Mouse (Mus musculus) gastrocnemius, adult 2 months (tissue): ENCODE data around the gene Vac14. TPM values are rescaled to one million over a fixed set of nuclear protein-coding genes. Genes with fewer than 3 reads are reported as not detected.

Experiments
- DNase-seq: peaks from one replicate; pipeline ENCODE4 v3.0.0; 2022
- H3K27ac ChIP-seq: fragments of 200-600 bp; 2 replicates; pipeline ENCODE4 v1.8.1; 2022; ENCODE audit warnings: mild to moderate bottlenecking
- H3K4me3 ChIP-seq: fragments of 200-600 bp; 2 replicates; pipeline ENCODE4 v1.8.1; 2022; ENCODE audit warnings: mild to moderate bottlenecking, moderate library complexity
- CTCF ChIP-seq: fragments of 200-600 bp; IDR thresholded peaks from 2 replicates; pipeline ENCODE4 v1.8.1; 2022; ENCODE audit warnings: antibody characterized with exemption, mild to moderate bottlenecking, moderate library complexity
- intact Hi-C: fragments of 180-260 bp; cut with DNase I; formaldehyde crosslinking; loops from one replicate; pipeline ENCODE4 v1.15.1; 2025
- total RNA-seq, 2 experiments: library from RNA; stranded (reverse); gene quantifications; 2 replicates each; pipeline ENCODE4 v1.2.3; 2021

Vac14 gene
- total RNA-seq, 2 experiments from 2014 or later: 15.6 to 18.2 TPM

- TF ChIP-seq CTCF: no peak
- Histone ChIP-seq H3K27ac (peak overlapping the region; percentile 35; the same call in 1 of the 2 replicates), H3K4me3 (peak overlapping the region; percentile 47)
- intact Hi-C loops: loop anchor here (2.0 to 5.0 kb wide), 2 partner anchors 57 to 91 kb away; partner anchors contain the start of gene Il34
- DNase-seq: no peak
These were observed 131.9 kb downstream of the Vac14 start for GRCm38 (mm10) chr8:110750269-110750668.

GRCm38 (mm10) chr8:110751490-110751889 lies 133.1 kb downstream of the Vac14 start:
- TF ChIP-seq CTCF: no peak
- Histone ChIP-seq H3K4me3 (no peak overlapping the region), H3K27ac (no peak overlapping the region)
- no peak for DNase-seq
- intact Hi-C loops: loop anchor here (2.0 to 5.0 kb wide), 2 partner anchors 56 to 89 kb away; partner anchors contain the start of gene Il34

- intact Hi-C loops: loop anchor here (5.0 kb wide), 1 partner anchor 53 kb away; the partner anchor contains the start of gene Il34
- no peak for DNase-seq
- H3K4me3 ChIP-seq: peak overlapping the region; percentile 50
- TF ChIP-seq CTCF: no peak
- H3K27ac ChIP-seq: peak overlapping the region; percentile 63
These were observed 136.3 kb downstream of the Vac14 start for GRCm38 (mm10) chr8:110754713-110755112.

- intact Hi-C loops: no loop called here
These were observed 137.3 kb downstream of the Vac14 start for GRCm38 (mm10) chr8:110755511-110756170.

GRCm38 (mm10) chr8:110756196-110756595 lies 137.8 kb downstream of the Vac14 start:
- DNase-seq: no peak
- Histone ChIP-seq H3K27ac (no peak overlapping the region; the same call in 1 of the 2 replicates), H3K4me3 (no peak overlapping the region)
- TF ChIP-seq CTCF: no peak
- intact Hi-C loops: no loop called here

More at GRCm38 (mm10) chr8:110755511-110756170, 137.3 kb downstream of the Vac14 start:
- H3K4me3 ChIP-seq: peak overlapping the region; percentile 50
- no peak for TF ChIP-seq CTCF
- DNase-seq: no peak
- peak overlapping the region; percentile 63 for H3K27ac ChIP-seq

- no peak for TF ChIP-seq CTCF
- DNase-seq: no peak
- H3K4me3 ChIP-seq: no peak overlapping the region
- intact Hi-C loops: no loop called here
- peak overlapping the region; percentile 63 for H3K27ac ChIP-seq
These were observed 142.0 kb downstream of the Vac14 start for GRCm38 (mm10) chr8:110760280-110760940.

- peak; percentile 58 for DNase-seq
These were observed 142.8 kb downstream of the Vac14 start for GRCm38 (mm10) chr8:110761185-110761584.

GRCm38 (mm10) chr8:110761988-110762387 lies 143.6 kb downstream of the Vac14 start:
- no peak for DNase-seq
- TF ChIP-seq CTCF: peak; percentile 35
- intact Hi-C loops: no loop called here
- Histone ChIP-seq H3K4me3 (no peak overlapping the region), H3K27ac (no peak overlapping the region; the same call in 1 of the 2 replicates)

More at GRCm38 (mm10) chr8:110761185-110761584, 142.8 kb downstream of the Vac14 start:
- peak overlapping the region; percentile 63 for H3K27ac ChIP-seq
- intact Hi-C loops: no loop called here
- H3K4me3 ChIP-seq: no peak overlapping the region
- TF ChIP-seq CTCF: no peak

- no peak for DNase-seq
- H3K4me3 ChIP-seq: no peak overlapping the region
- TF ChIP-seq CTCF: no peak
- intact Hi-C loops: no loop called here
- H3K27ac ChIP-seq: no peak overlapping the region
These were observed 146.3 kb downstream of the Vac14 start for GRCm38 (mm10) chr8:110764671-110765070.

GRCm38 (mm10) chr8:110767261-110767660 lies 148.9 kb downstream of the Vac14 start:
- DNase-seq: no peak
- intact Hi-C loops: no loop called here
- no peak overlapping the region for H3K27ac ChIP-seq
- H3K4me3 ChIP-seq: no peak overlapping the region
- TF ChIP-seq CTCF: no peak

Other genes with a start within 250 kb of the Vac14 start
- gene Mtss1l, start 102.9 kb downstream of the Vac14 start, total RNA-seq: 100 to 1,000 TPM in 1 of 2 experiments, 10 to 100 TPM in 1; 85.5 to 125 TPM
- gene Il34, start 187.3 kb downstream of the Vac14 start, total RNA-seq: 1 to 10 TPM; 5.2 TPM
- gene Cog4, start 228.0 kb downstream of the Vac14 start, total RNA-seq: 10 to 100 TPM; 60.3 to 64.2 TPM
- 10 to 100 TPM; 16.9 to 19.7 TPM for gene Sf3b3, start 228.2 kb downstream of the Vac14 start, total RNA-seq